Mouse (Mus musculus): ENCODE measurements at regions not wholly inside any gene's neighbourhood (a gene's known extent, or its start where the extent isn't known, plus 50 kb on each side); places are given as distances from the start of the nearest gene placed in this dataset.

DNA sequence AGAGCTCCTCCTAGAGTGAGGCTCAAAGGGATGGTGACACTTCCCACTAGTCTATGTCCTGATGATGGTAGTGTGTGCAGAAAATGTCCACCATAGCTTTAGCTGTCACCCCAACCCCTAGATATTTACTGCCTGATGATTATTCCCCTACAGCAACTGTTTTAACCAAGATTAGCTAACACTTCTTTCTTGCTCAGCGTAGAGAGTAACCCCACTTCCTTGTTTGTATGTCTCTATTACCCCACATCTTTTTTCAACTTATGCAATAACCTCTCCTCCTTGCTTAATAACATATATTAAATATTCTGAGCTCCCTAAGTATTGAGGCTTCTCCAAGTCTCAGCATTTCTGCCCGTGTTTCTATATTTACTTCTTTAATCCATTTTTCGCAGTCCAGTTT lies 404.2 kb upstream of the Cntn3 start:
- no peak for DNase-seq

DNA sequence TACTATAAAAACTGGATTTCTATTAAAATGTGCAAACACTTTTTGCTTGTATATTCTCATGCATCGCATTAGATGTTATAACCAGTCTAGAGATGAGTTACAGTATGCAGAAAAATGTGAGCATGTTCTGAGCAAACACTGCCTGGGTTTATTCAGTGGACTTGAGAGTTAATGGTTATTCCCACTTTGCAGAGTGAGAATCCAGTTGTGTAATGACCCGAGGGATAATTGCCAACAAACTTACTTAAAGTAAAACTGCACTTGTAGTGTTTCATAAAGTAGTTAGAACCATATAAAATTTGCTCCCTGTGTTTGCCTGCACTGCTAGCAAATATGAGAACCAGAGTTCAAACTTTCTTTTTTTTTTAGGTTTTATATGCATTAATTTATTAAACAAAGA lies 450.4 kb upstream of the Cntn3 start:
- no peak for DNase-seq

DNA sequence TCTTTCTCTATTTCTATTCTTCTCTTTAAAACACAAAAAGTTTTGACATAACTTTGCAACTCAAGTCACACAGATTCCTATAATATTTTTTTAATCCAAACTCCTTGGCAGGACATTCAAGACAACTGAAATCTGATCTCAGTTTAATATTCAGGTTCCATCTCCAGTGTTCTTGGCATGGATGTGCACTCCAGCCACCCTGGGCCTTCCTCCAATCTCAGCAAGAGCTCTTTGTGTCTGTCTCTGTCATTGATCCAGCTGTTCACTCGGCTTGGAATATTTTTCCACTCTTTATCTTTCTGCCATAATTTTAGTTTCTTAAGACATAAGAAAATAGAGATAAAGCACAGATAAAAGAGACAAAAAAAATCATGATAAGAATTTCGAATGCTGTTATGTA lies 451.1 kb upstream of the Cntn3 start:
- DNase-seq, result peak; percentile 30 to 59

DNA sequence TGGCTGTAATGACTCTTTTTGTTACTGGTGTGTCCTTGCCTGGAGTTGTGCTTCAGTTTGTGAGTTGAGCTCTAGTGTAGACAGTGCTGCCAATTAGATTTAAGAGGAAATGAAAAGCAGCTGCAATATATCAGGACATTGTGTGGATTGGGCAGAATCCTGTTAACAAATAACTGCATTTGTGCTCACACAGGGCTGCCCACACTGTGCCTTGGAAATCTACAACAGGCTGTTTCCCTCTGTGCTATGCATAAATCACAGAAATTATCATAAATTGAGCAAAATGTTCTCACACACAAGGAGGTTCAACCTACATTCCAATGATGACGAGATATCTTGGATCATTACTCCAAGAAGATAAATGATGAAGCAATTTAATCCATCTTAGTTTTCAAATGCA lies 455.2 kb upstream of the Cntn3 start:
- no peak for DNase-seq

DNA sequence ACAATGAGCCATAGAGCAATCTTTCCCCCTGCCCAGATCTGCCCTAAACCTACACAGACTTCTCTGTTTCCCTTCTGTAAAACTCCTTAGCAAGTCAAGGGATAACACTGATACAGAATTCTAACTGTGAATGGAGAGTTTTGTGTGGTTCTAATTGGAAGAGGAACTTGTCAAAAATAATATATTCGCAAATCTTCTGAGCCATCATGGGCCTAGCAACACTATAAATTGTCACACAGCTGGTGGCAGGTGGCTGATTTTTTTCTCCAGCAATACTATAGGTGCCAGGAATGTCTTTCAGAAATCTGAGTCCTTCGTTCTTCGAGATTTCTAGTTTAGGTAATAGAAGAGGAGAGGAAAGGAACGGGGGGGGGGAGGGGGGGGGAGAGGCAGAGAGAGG lies 460.5 kb upstream of the Cntn3 start:
- no peak for DNase-seq

DNA sequence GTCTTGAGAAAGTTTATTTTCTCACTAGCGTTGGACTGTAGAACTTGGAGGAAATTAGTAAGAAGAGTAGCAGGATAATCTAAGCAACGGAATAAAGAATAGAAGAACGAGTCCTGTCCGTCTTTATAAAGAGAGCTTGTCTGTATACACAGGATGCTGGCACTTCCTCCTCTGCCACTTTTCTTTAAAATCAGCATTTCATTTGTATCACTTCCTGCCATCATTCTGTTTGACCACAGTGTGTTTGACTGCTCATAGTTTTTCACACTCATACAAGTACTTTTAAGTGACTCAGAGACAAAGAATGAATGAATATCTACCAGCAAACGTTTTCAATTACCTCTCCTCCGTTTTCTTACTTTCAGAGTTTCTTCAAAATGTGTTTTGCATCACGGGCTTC lies 461.0 kb upstream of the Cntn3 start:
- DNase-seq, result no peak

DNA sequence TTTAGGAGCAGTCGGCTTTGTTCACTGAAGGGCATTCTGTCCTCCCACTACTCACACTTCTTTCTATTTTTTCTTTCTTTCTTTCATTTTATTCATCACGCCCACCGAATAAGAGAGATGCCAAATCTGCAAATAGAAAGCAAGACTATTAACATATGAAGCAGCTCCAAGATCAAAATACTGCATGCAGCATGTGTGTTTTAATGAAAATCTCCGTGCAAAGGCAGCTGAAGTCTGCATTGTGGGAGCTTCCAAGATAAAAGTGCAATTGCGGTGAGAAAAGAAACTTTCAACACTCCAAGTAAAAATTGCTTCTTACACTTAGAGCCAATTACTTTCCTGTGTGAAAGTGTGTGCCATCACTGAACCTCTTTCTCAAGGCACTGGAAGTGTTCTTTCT lies 449.8 kb upstream of the Chl1 start:
- DNase-seq, result no peak

DNA sequence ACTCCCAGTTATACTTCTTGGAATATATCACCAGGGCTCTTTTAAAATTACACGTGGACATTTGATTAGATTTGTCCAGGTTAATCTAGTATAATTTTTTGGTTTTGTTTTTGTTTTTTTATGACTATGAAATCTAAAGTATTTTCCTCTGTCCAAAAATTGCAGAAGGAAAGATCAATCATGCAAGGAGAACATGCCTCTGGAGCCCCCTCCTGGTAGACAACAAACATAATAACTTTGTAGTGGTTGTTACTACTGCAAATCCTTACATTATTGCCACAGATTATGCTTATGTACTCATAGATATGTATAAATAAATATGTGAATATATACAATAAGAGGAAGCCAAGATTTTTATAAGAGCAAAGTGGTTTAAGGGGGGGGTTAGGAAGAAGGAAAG lies 404.2 kb upstream of the Chl1 start:
- peak; percentile 28 to 46 for DNase-seq

DNA sequence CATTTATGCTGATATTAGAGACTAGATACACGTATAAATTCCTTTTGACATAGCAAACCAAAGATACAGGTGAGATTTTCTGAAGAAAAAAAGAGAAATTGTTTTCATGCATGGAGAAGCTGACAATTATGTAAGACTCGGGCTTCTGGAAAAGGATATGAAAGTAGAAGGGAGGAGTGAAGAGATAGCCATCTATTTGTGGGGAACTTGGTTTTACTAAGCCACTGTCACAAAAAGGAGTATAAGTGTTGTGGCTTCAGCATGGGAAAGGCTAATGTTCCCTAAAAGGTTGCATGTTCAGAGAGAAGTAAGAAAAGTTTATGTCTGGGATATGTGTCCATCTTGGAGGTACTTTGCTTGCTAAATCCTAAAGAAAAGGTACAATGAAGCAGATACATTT lies 390.8 kb upstream of the Chl1 start:
- DNase-seq, result no peak

DNA sequence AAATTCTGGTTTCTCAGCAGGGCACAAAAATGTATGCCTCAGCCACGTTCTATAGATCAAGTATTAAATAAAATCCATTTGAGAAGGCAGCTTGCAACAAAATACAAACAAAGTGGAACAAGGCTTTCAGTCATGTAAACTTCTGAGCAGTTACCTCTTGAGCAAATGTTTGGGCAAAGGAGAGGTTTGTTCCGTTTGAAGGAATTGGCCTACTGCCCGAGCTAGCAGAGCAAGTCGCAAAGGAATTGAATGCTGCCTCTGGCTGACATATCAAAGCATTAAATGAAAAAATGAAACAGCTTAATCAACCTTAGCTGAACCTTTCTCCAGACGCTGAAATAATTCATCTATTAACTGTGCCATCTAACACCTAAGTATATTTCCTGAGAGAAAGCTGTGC lies 369.5 kb upstream of the Chl1 start:
- DNase-seq, result peak; percentile 23 to 43

DNA sequence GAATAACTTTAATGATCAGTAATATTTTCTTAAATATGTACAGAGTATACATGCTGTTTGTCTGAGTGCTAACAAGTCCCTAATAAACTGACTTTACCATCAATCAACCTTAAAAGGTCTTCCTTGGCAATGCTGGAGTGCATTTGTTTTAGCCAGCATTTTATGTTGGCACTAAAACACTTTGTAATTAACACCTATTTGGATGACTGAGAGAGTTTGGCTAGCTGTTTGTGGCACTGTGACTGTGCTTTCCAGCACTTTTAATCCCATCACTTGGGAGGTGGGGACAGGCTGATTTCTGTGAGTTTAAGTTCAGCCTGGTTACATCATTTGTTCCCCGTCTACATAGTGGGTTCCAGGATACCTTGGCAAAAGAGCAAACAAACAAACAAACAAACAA lies 332.5 kb upstream of the Chl1 start:
- peak in 1 of 2 experiments; percentile 1 for DNase-seq

DNA sequence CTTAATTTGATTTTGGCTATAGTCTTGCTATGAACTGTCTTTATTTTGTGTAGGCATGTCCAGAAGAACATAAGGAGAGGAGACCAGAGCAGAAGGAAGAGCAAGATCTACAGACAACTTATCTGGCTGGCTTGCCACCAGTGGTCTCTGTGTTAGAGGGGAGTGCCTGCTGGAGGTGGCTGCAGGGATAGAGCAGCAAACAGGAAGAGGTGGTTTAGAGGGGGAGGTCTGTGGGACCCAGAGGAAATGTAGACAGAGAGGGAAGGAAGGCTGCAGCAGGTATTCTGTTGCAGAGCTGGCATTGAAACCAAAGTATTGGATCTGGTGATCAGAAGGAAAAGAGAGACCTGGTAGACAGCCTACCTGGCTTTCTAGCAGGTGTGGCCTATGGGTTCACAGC lies 327.0 kb upstream of the Chl1 start:
- DNase-seq, result no peak

DNA sequence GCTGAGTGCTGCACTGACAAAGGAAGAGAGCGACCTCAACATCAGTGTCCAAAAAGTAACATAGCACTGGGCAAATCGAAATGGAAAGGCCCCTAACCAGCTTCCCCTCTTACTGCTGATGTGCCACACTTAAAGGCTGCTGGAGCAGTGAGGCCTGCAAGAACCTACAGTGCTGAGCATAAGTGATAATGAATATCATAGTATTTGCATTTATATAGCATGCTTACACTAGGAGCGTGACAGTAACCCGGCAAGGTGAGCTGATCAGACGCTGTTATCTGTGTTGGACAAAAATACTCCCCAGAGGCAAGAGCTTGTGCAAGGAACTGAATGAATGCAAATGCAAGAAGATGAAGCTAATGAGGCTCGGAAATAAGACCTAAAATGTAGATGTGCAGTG lies 313.5 kb upstream of the Chl1 start:
- no peak for DNase-seq

DNA sequence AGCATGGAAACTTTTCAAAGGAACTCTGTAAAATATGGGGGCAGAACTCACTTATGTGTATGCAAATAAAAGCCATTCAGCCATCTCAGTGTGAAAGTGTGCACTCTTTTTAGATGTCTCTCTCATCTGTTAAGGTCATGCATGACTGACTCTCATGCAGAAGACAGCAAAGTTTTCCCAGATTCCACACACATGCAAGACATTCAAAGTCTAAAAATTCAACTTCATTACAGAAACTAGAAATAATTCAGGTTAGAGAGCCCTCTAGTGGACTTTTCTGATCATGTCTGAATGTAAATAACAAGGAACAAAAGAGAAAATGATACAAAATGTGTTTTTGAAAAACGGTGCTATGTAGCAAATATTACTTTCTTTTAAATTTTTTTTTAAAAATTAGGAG lies 308.8 kb upstream of the Chl1 start:
- DNase-seq, result peak in 1 of 2 experiments; percentile 64

DNA sequence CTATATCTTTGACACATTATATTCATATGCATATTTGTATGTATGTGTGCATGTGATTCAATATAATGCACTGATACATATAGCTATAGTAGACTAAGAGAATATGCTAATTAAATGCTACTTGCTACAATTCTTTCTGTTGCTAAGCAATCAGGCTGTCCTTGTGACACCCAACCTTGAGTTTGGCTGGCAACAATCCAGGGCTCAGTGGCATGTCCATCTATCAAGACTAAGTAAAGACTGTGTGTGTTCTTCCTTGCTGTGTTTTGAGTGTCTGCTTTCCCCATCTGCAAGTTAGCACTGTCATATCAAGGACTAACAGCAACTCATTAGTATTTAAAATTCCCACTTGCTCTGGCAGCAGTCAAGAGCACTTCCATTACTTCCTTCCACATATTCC lies 301.2 kb upstream of the Chl1 start:
- peak; percentile 44 to 66 for DNase-seq

DNA sequence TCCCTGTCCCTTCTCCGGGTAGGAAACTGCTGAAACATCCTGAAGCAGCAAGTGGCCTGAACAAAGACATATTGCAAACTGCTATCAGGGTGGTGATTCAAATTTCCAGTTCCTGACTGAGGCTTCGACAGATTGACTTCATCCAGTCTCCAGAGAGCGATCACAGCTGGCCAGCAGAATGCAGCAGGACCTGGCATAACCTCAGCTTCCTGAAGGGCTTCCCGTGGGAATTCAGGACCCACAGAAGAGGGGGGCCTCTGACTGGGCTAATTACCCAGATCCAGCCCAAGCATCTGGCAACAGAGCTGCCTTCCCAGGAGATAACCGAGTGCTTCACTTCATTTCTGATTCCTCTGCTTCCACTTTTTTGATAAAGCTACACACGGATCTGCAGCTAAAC lies 297.2 kb upstream of the Chl1 start:
- DNase-seq, result peak in 1 of 2 experiments; percentile 13

DNA sequence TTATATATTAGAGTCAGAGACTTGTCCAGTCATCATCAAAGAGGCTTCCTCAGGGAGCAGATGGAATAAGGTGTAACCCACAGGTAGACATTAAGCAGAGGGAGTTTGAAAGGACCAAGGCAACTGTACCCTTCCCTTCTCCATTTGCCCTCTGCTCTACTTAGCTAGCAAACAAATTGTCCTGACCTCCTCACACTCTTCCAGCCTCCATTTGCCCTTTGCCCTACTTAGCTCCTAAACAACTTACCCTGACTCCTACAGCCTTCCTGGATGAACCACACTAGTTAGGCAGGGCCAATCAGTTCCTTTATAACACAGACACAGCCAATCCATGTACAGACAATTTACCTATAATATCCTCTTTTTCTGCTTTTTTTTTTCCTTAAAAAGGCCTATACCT lies 273.5 kb upstream of the Chl1 start:
- no peak for DNase-seq

DNA sequence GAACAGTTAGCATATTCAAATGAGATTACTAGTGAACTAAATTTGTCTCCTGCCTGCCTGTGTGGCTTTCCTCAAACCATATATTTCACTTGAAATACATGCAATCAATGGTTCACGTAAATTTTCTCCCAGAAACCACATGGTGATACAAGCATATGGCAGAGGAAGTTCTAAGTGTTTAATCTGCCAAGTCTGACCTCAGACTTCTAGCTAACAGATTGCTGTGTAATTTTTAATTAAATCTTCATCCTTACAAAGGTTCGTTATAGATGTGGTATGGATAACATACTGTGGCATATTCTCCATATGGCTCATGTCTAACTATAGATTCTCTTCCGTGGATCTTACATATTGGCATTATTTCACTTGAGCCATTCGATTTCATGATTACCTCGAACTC lies 241.4 kb upstream of the Chl1 start:
- no peak for DNase-seq

DNA sequence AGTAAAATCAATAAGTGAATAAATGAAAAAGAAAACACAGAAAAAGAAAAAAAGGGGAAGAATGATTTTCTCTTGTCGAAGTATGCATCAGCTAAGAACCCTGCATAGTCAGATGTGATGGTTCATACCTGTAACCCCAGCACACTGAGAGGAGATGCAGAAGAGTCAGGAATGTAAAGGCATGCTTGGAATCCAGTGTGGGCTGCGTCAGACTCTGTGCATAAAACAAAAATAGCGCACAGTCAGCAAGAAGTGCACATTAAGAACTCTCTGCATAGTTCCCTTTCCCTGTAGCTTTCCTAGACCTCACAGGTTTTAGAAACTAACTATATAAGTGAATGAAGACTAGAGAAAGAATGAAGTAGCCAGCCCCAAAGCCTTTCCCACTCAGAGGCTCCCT lies 238.2 kb upstream of the Chl1 start:
- no peak for DNase-seq

DNA sequence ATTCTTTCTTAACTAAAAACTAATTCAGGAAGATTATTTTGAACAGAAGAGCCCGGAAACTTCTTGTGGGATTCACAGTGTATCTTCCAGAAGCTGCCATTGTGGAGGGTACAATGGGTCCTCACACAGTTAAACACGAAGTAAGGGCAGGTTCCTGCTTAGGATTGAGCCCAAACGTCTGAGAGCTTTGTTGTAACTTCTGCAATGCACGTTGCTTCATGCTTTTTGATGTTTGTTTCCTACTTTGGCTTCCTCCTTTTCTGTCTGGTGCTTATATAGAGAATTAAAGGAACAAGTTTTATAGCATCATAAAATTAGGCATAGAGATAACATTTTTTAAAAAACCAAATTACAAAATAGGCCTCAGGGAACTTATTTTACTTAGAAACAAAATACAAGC lies 235.3 kb upstream of the Chl1 start:
- DNase-seq, result no peak

DNA sequence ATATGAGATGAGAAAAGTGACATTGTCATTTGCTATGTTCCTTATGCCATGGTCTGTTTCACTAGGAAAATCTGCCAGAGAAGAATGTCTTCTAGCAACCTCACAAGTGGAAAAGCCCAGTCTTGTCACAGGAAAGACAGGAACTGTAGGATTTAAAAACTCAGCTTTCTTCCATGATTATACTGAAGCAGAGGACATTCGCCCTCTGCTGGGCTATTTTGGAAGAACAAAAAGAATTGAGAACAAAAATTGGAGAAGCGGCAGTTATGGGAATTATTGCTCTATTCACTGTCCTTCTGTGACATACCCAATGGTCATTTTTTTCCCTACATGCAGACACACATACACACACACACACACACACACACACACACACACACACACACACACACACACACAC lies 234.9 kb upstream of the Chl1 start:
- DNase-seq, result peak; percentile 45 to 65

DNA sequence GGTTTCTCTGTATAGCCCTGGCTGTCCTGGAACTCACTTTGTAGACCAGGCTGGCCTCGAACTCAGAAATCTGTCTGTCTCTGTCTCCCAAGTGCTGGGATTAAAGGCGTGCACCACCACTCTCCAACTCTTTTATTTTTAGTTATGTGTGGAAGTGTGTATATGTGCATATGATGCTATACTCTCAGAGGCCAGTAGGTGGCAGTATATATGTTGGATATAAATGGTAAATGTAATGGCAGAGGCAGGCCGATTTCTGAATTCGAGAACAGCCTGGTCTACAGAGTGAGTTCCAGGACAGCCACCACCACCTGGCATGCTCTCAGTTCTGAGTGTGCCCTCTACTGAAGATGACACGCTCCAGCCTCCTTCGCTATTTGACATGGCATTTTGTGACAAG lies 214.4 kb upstream of the Chl1 start:
- peak; percentile 3 to 17 for DNase-seq

DNA sequence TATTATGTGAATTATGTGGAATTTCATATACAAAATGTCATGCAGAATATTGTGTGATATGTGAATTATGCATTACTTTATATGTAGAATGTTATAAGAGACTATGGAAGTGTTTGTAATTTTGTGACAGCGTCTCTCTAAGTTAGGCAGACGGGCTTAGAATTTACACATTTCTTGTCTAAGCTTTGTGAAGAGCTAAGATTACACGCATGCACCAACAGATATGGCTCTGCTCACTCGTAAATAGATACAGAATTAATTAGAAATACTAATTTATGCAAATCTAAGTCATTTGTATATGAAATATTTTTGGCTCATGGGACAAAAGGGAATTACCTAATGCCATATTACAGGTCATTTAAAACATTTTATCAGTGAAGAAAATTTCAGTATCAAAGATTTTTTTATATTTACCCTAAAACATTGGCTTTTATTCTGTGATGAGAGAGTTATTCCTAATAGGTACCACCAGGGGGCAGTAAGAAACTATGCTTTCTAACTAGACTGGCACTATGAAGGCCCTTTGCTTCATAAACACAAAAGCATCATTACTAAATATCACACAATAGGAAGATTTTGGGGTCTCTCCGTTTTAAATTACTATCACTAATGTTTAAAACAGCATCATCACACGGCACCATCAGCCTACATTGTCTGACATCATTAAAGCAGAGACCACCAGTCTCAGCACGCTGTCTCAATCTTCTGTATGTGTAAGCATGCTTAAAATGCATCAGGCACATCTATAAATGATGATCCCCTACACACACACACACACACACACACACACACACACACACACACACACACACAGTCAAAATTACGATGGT lies 203.8 kb upstream of the Chl1 start:
- peak; percentile 6 to 66 for DNase-seq

DNA sequence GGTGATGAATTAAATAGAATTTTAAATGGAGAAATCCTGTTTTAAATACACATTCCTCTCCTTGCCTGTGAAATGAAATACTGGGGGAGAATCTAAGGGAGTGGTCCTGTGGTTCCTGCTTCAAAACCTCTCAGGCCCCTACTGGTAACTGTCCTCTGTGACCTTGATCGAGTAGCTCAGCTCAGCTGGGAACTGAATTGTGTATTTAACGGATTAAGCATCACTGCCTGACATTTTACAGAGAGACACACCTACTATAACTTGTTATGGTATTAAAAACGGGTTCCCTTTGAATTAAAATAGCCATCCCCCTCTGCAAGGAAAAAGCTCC lies 203.2 kb upstream of the Chl1 start:
- peak in 1 of 2 experiments; percentile 13 for DNase-seq

DNA sequence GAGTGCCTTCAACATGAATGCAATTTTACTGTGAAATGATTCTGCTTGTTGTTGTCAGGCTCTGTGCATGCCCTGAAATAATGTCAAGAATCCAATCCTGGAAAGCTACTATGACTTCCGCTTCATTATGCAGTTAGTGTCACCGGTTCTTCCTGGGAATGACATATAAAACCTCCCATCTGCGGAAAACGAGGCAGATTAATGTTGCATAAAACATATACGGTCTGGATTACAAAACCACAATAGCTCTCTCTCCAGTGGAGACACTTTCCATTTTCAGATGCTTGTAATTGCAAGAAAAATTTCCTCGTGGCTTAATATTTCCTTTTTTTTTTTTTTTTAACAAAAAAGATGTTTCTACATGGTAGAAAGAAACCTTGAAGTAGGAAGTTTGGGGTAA lies 198.2 kb upstream of the Chl1 start:
- no peak for DNase-seq

All from cerebellum, postnatal 10 days (tissue).